Mouse (Mus musculus) heart, postnatal 0 days (tissue): Measurements from ENCODE around the gene Lgalsl.

Source experiments
- CTCF ChIP-seq: IDR thresholded peaks from 2 replicates; pipeline ENCODE4 v1.5.1; 2016; ENCODE audit warnings: antibody characterized with exemption, control low read depth, low read depth
- EP300 ChIP-seq: IDR thresholded peaks from 2 replicates; pipeline ENCODE4 v1.6.1; 2016; ENCODE audit warnings: antibody characterized with exemption, low read depth

GRCm38 (mm10) chr11:20830686-20831505 lies at the start of gene Lgalsl:
- no peak for TF ChIP-seq CTCF
- no peak for TF ChIP-seq EP300
